In genomic region chr11:93450535-93450934, GRCm38 (mm10) we compare ENCODE assay signal across 26 mouse cellular contexts.
A peak's percentile ranks its signal among the peaks of the same experiment; 100 is the strongest.
DNase-seq lines count a peak whose midpoint lies in the region; ATAC-seq lines count a peak whose summit lies in the region.
"Had no signal": no experiment of that assay in that cellular context is flagged by ENCODE, and none has a peak within 500 bp of the region (broad histone marks: within the 10 kb centered on the region; RNA-seq: fewer than 3 reads in every experiment).

No protein-coding gene starts in this region.

- no peaks in the 10 kb centered on the region for H3K4me1 ChIP-seq in forebrain, embryonic 11.5 days (replicated peaks; ENCODE audit: control insufficient read depth, insufficient read depth, low read length)
- H3K4me1 ChIP-seq in forebrain, embryonic 15.5 days: no peaks in the 10 kb centered on the region
- 0 out of 2 replicates have a peak, but pooled peaks cover 6% of the 10 kb centered on the region for H3K4me1 ChIP-seq in kidney, embryonic 16.5 days (ENCODE audit: insufficient read depth, low read length)
- H3K4me1 ChIP-seq: embryonic facial prominence, embryonic 12.5 days; forebrain, embryonic 12.5 days; hindbrain, embryonic 10.5 days; limb, embryonic 15.5 days; liver, embryonic 13.5 days had no signal

- peak; percentile 50 for DNase-seq in forebrain, embryonic 11.5 days (ENCODE audit: low spot score)
- DNase-seq in kidney, adult 9 months: no peak
- DNase-seq in left cerebral cortex, postnatal 4 days: peak; percentile 56
- no peak for DNase-seq in left cerebral cortex, adult 9 months (ENCODE audit: low spot score in 2 of 2)
- DNase-seq in retina, postnatal 1 day: peak; percentile 48
- DNase-seq in adipocyte (ENCODE audit: low spot score): no peak
- DNase-seq: adrenal gland, adult 2 months; adrenal gland, postnatal 36 days; B cell, adult 2 months; cerebellum, adult 9-11 months; gastrocnemius, postnatal 10 days; heart, postnatal 14 days; liver, embryonic 13.5 days; lung, adult 18-20 months; lung, postnatal 10 days; midbrain, embryonic 14.5 days; right cerebral cortex, postnatal 25 days; thymus, postnatal 14 days had no signal

- H3K4me3 ChIP-seq in forebrain, embryonic 11.5 days (ENCODE audit: low read depth, low read length): no peak overlapping the region
- no peak overlapping the region for H3K4me3 ChIP-seq in forebrain, embryonic 15.5 days
- no peak overlapping the region for H3K4me3 ChIP-seq in kidney, embryonic 16.5 days (ENCODE audit: low read length)
- H3K4me3 ChIP-seq: embryonic facial prominence, embryonic 12.5 days; forebrain, embryonic 12.5 days; hindbrain, embryonic 10.5 days; limb, embryonic 10.5 days; limb, embryonic 15.5 days; liver, embryonic 13.5 days had no signal

- H3K9me3 ChIP-seq in forebrain, embryonic 11.5 days (ENCODE audit: control insufficient read depth, low read length): no peaks in the 10 kb centered on the region
- H3K9me3 ChIP-seq in forebrain, embryonic 15.5 days: no peaks in the 10 kb centered on the region
- no peaks in the 10 kb centered on the region for H3K9me3 ChIP-seq in kidney, embryonic 16.5 days (ENCODE audit: low read length)
- H3K9me3 ChIP-seq: embryonic facial prominence, embryonic 12.5 days; forebrain, embryonic 12.5 days; hindbrain, embryonic 10.5 days; limb, embryonic 10.5 days; limb, embryonic 15.5 days had no signal

- no peaks in the 10 kb centered on the region for H3K27me3 ChIP-seq in forebrain, embryonic 11.5 days (ENCODE audit: control insufficient read depth, insufficient read depth, low read length)
- no peaks in the 10 kb centered on the region for H3K27me3 ChIP-seq in forebrain, embryonic 15.5 days
- no peaks in the 10 kb centered on the region for H3K27me3 ChIP-seq in kidney, embryonic 16.5 days (ENCODE audit: insufficient read depth, low read length)
- H3K27me3 ChIP-seq: embryonic facial prominence, embryonic 12.5 days; forebrain, embryonic 12.5 days; limb, embryonic 15.5 days; liver, embryonic 13.5 days had no signal

- no peaks in the 10 kb centered on the region for H3K36me3 ChIP-seq in forebrain, embryonic 11.5 days (ENCODE audit: control insufficient read depth, insufficient read depth, low read length)
- no peaks in the 10 kb centered on the region for H3K36me3 ChIP-seq in forebrain, embryonic 15.5 days
- no peaks in the 10 kb centered on the region for H3K36me3 ChIP-seq in kidney, embryonic 16.5 days (ENCODE audit: insufficient read depth, low read length)
- H3K36me3 ChIP-seq: embryonic facial prominence, embryonic 12.5 days; forebrain, embryonic 12.5 days; hindbrain, embryonic 10.5 days; limb, embryonic 10.5 days; limb, embryonic 15.5 days; liver, embryonic 13.5 days had no signal

- ATAC-seq in forebrain, embryonic 11.5 days (replicated peaks; ENCODE audit: low FRiP score): no peak
- no peak for ATAC-seq in forebrain, embryonic 15.5 days (replicated peaks)
- peak; percentile 86 for ATAC-seq in kidney, embryonic 16.5 days (ENCODE audit: low FRiP score, low TSS enrichment)
- ATAC-seq: intestine, postnatal 0 days had no signal

- intact Hi-C loops in left cerebral cortex, postnatal 4 days (cut with DNase I): no loop called here

- WGBS in forebrain, embryonic 11.5 days: 93% methylated on average over 7 of the region's 7 CpGs
- 87% methylated on average over 7 of the region's 7 CpGs for WGBS in forebrain, embryonic 15.5 days
- WGBS in kidney, embryonic 16.5 days: 22% methylated on average over 7 of the region's 7 CpGs

- no peak overlapping the region for H3K9ac ChIP-seq in forebrain, embryonic 11.5 days (ENCODE audit: low read length)
- H3K9ac ChIP-seq in forebrain, embryonic 15.5 days (replicated peaks): no peak overlapping the region
- H3K9ac ChIP-seq in kidney, embryonic 16.5 days (replicated peaks; ENCODE audit: low read length): no peak overlapping the region
- H3K9ac ChIP-seq: embryonic facial prominence, embryonic 12.5 days; forebrain, embryonic 12.5 days; limb, embryonic 15.5 days; liver, embryonic 13.5 days had no signal

- no peak overlapping the region for H3K4me2 ChIP-seq in forebrain, embryonic 11.5 days (ENCODE audit: low read depth, low read length, severe bottlenecking)
- no peak overlapping the region for H3K4me2 ChIP-seq in forebrain, embryonic 15.5 days (replicated peaks)
- H3K4me2 ChIP-seq in kidney, embryonic 16.5 days (replicated peaks; ENCODE audit: low read depth, low read length): no peak overlapping the region
- H3K4me2 ChIP-seq: embryonic facial prominence, embryonic 12.5 days; forebrain, embryonic 12.5 days; limb, embryonic 15.5 days; liver, embryonic 13.5 days had no signal

- H3K27ac ChIP-seq in forebrain, embryonic 11.5 days (ENCODE audit: low read depth, low read length): no peak overlapping the region
- H3K27ac ChIP-seq in forebrain, embryonic 15.5 days (replicated peaks): no peak overlapping the region
- H3K27ac ChIP-seq in kidney, embryonic 16.5 days (ENCODE audit: low read length): no peak overlapping the region
- H3K27ac ChIP-seq: embryonic facial prominence, embryonic 12.5 days; forebrain, embryonic 12.5 days; hindbrain, embryonic 10.5 days; limb, embryonic 10.5 days; limb, embryonic 15.5 days; liver, embryonic 13.5 days had no signal

Comparison
In these comparisons a context has a peak if more than half of its experiments do, and no peak if none do; other contexts are left out.
1. DNase-seq: peak in forebrain, embryonic 11.5 days (single experiment), left cerebral cortex, postnatal 4 days (single experiment) and retina, postnatal 1 day (single experiment); none in kidney, adult 9 months (single experiment), left cerebral cortex, adult 9 months (0 of 2) and adipocyte (single experiment).